Mouse (Mus musculus) stomach, postnatal 0 days (tissue): ENCODE measurements at regions not wholly inside any gene's neighbourhood (a gene's known extent, or its start where the extent isn't known, plus 50 kb on each side); places are given as distances from the start of the nearest gene placed in this dataset.

Experiments
- CTCF ChIP-seq: IDR thresholded peaks from 2 replicates; pipeline ENCODE4 v1.5.1; 2016; ENCODE audit warnings: antibody characterized with exemption, low read depth, mild to moderate bottlenecking, moderate library complexity
- EP300 ChIP-seq: optimal IDR thresholded peaks from 2 replicates; pipeline ENCODE3; 2016; ENCODE audit warnings: antibody characterized with exemption

DNA sequence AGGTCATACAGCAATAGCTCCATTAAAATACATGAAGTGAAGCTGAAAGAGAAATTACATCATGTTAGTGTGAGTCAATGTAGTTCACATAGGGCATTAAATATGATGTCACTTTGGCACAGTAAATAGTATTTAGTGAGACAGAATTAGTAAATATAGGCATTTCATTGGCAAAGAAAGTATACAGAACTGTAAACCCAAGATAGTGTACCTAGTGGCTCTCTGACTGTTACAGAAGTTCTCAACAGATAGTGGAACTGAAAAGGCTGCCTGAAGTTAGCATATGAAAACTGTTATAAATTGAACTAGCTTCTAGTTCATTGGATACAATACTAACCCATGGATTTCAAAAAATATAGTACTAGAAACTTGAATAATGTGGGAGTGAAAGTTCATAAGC lies 1642.1 kb upstream of the Cdh6 start:
- no peak for TF ChIP-seq CTCF
- no peak for TF ChIP-seq EP300
